Mouse (Mus musculus) heart, embryonic 14.5 days (tissue): ENCODE measurements around the gene Mlycd. TPM values are rescaled to one million over a fixed set of nuclear protein-coding genes. Genes with fewer than 3 reads are reported as not detected.
A peak's percentile ranks its signal among the peaks of the same experiment; 100 is the strongest.

Experiments used
- ATAC-seq: fragments of 200-750 bp; cut with Nextera tagmentation; 2 replicates; pipeline ENCODE4 v1.8.0; 2017; ENCODE audit warnings: low read depth, moderate TSS enrichment; ENCODE audit not compliant: insufficient number of reproducible peaks, insufficient read depth, low FRiP score
- H3K27ac ChIP-seq, 2 experiments: fragments of 200-500 bp in 1 of 2; fragments of 300-500 bp in 1 of 2; sonication (generic) in 1 of 2; replicated peaks in 1 of 2; 2 replicates each; pipeline ENCODE4 v1.5.1; 2012 to 2014; ENCODE audit warnings: low read depth in 2 of 2, low read length in 2 of 2, control low read depth in 1 of 2, mild to moderate bottlenecking in 1 of 2, mixed read lengths in 1 of 2; ENCODE audit not compliant: control insufficient read depth in 1 of 2, insufficient read depth in 1 of 2
- H3K27me3 ChIP-seq: fragments of 300-500 bp; sonication (generic); 2 replicates; pipeline ENCODE4 v1.6.1; 2014; ENCODE audit warnings: mild to moderate bottlenecking, low read length, control low read depth; ENCODE audit not compliant: control insufficient read depth, insufficient read depth
- H3K36me3 ChIP-seq: fragments of 300-500 bp; sonication (generic); 2 replicates; pipeline ENCODE4 v1.6.1; 2014; ENCODE audit warnings: mild to moderate bottlenecking, control low read depth, low read length, mixed read lengths; ENCODE audit not compliant: control insufficient read depth, insufficient read depth
- H3K4me1 ChIP-seq, 2 experiments: fragments of 200-500 bp in 1 of 2; fragments of 300-500 bp in 1 of 2; sonication (generic) in 1 of 2; 2 replicates each; pipeline ENCODE4 v1.6.1; 2012 to 2014; ENCODE audit warnings: low read length in 2 of 2, control low read depth in 1 of 2, mixed read lengths in 1 of 2; ENCODE audit not compliant: control insufficient read depth in 2 of 2, insufficient read depth in 2 of 2
- H3K4me2 ChIP-seq: fragments of 300-500 bp; sonication (generic); 2 replicates; pipeline ENCODE4 v1.6.1; 2014; ENCODE audit warnings: mild to moderate bottlenecking, low read length
- H3K4me3 ChIP-seq, 2 experiments: fragments of 200-500 bp in 1 of 2; fragments of 300-500 bp in 1 of 2; sonication (generic) in 1 of 2; 2 replicates each; pipeline ENCODE4 v1.5.1; 2012 to 2014; ENCODE audit warnings: low read length in 2 of 2, mild to moderate bottlenecking in 2 of 2, control low read depth in 1 of 2, low read depth in 1 of 2, moderate library complexity in 1 of 2; ENCODE audit not compliant: control insufficient read depth in 1 of 2, insufficient read depth in 1 of 2
- H3K9ac ChIP-seq: fragments of 300-500 bp; sonication (generic); 2 replicates; pipeline ENCODE4 v1.6.1; 2014; ENCODE audit warnings: mild to moderate bottlenecking, low read length
- H3K9me3 ChIP-seq: fragments of 300-500 bp; sonication (generic); 2 replicates; pipeline ENCODE4 v1.6.1; 2016; ENCODE audit warnings: low read length, control low read depth; ENCODE audit not compliant: control insufficient read depth
- WGBS: fragments of 180-500 bp; shearing (Covaris S2); extraction: QIAGEN DNeasy Blood & Tissue Kit; methylation state at CpG from one replicate; pipeline ENCODE4 v1.1.7; 2014; 5-methylcytosine and 5-hydroxymethylcytosine counted together
- polyA plus RNA-seq: library from polyadenylated mRNA; unstranded; fragments of >200 nt; fragmentation: Nextera tagmentation; extraction: Ambion mirVana; gene quantifications from 2 replicates; pipeline ENCODE4 v1.2.1, GENCODE M21; 2014

Gene Mlycd
- polyA plus RNA-seq, 1 experiment from 2014 or later = 25.0 TPM

GRCm38 (mm10) chr8:119433582-119434174 is 39.0 kb downstream of the Mlycd start, which contains the start of gene Osgin1:
Gene Osgin1, plus strand, starts transcription at chr8:119434124.
- no peak for ATAC-seq
- no peak within 1 kb of the TSS for H3K4me2 ChIP-seq
- 87% methylated on average over 13 of the region's 13 CpGs for WGBS
- H3K36me3 ChIP-seq = no peaks in the 10 kb centered on the region
- no peak within 1 kb of the TSS for H3K9ac ChIP-seq
- H3K4me3 ChIP-seq = no peak within 1 kb of the TSS
- H3K27ac ChIP-seq = no peak within 1 kb of the TSS
- H3K9me3 ChIP-seq = no peaks in the 10 kb centered on the region
- no peaks in the 10 kb centered on the region for H3K27me3 ChIP-seq
- peaks cover 8 to 10% of the 10 kb centered on the region in 2 experiments for H3K4me1 ChIP-seq

GRCm38 (mm10) chr8:119434569-119434968 is 39.9 kb downstream of the Mlycd start:
- WGBS = 72% methylated on average over 6 of the region's 6 CpGs
- Histone ChIP-seq H3K27ac (no peak overlapping the region), H3K4me3 (no peak overlapping the region), H3K4me1 (peaks cover 8 to 10% of the 10 kb centered on the region in 2 experiments), H3K9ac (no peak overlapping the region), H3K36me3 (no peaks in the 10 kb centered on the region), H3K27me3 (no peaks in the 10 kb centered on the region), H3K4me2 (no peak overlapping the region), H3K9me3 (no peaks in the 10 kb centered on the region)
- no peak for ATAC-seq

- H3K36me3 ChIP-seq = no peaks in the 10 kb centered on the region
- no peaks in the 10 kb centered on the region for H3K9me3 ChIP-seq
- H3K4me1 ChIP-seq = peaks cover 12 to 15% of the 10 kb centered on the region in 2 experiments
- no peak overlapping the region for H3K9ac ChIP-seq
- H3K4me2 ChIP-seq = no peak overlapping the region
- H3K27ac ChIP-seq = no peak overlapping the region
- H3K4me3 ChIP-seq = no peak overlapping the region
- WGBS = 82% methylated on average over 7 of the region's 7 CpGs
- no peak for ATAC-seq
- H3K27me3 ChIP-seq = no peaks in the 10 kb centered on the region
Observed at GRCm38 (mm10) chr8:119435527-119435926, 40.8 kb downstream of the Mlycd start.

- Histone ChIP-seq H3K27ac (no peak overlapping the region), H3K9ac (no peak overlapping the region), H3K27me3 (no peaks in the 10 kb centered on the region), H3K4me1 (peaks cover 17 to 19% of the 10 kb centered on the region in 2 experiments), H3K4me2 (no peak overlapping the region), H3K36me3 (no peaks in the 10 kb centered on the region), H3K4me3 (no peak overlapping the region), H3K9me3 (no peaks in the 10 kb centered on the region)
- WGBS = 84% methylated on average over 10 of the region's 10 CpGs
- no peak for ATAC-seq
Observed at GRCm38 (mm10) chr8:119436331-119436730, 41.7 kb downstream of the Mlycd start.

GRCm38 (mm10) chr8:119436933-119437332 is 42.3 kb downstream of the Mlycd start:
- 8% methylated on average over 9 of the region's 9 CpGs for WGBS
- peak; percentile 51 for ATAC-seq
- Histone ChIP-seq H3K9me3 (no peaks in the 10 kb centered on the region), H3K4me1 (peaks cover 17 to 19% of the 10 kb centered on the region in 2 experiments), H3K4me3 (no peak overlapping the region), H3K9ac (peak overlapping the region; percentile 25; the same call in 1 of the 2 replicates), H3K27ac (no peak overlapping the region), H3K36me3 (no peaks in the 10 kb centered on the region), H3K27me3 (0 out of 2 replicates have a peak, but pooled peaks cover 3% of the 10 kb centered on the region), H3K4me2 (peak overlapping the region; percentile 37)

GRCm38 (mm10) chr8:119437506-119437905 is 42.8 kb downstream of the Mlycd start:
- Histone ChIP-seq H3K27me3 (peaks cover 9% of the 10 kb centered on the region; the same call in 1 of the 2 replicates), H3K9me3 (no peaks in the 10 kb centered on the region), H3K9ac (no peak overlapping the region), H3K4me3 (no peak overlapping the region), H3K27ac (no peak overlapping the region), H3K4me1 (peaks cover 17 to 19% of the 10 kb centered on the region in 2 experiments), H3K36me3 (no peaks in the 10 kb centered on the region), H3K4me2 (peak overlapping the region; percentile 37)
- WGBS = 70% methylated on average over 11 of the region's 11 CpGs
- ATAC-seq = no peak

GRCm38 (mm10) chr8:119438876-119439275 is 44.2 kb downstream of the Mlycd start:
- H3K9ac ChIP-seq = no peak overlapping the region
- 81% methylated on average over 6 of the region's 6 CpGs for WGBS
- H3K27me3 ChIP-seq = peaks cover 12% of the 10 kb centered on the region

GRCm38 (mm10) chr8:119439424-119439823 is 44.7 kb downstream of the Mlycd start:
- Histone ChIP-seq H3K9ac (no peak overlapping the region), H3K27ac (no peak overlapping the region), H3K36me3 (no peaks in the 10 kb centered on the region), H3K4me3 (no peak overlapping the region), H3K27me3 (peaks cover 12% of the 10 kb centered on the region), H3K4me2 (no peak overlapping the region), H3K9me3 (no peaks in the 10 kb centered on the region), H3K4me1 (peaks cover 17 to 19% of the 10 kb centered on the region in 2 experiments)
- 91% methylated on average over 2 of the region's 2 CpGs for WGBS
- ATAC-seq = no peak

More at GRCm38 (mm10) chr8:119438876-119439275, 44.2 kb downstream of the Mlycd start:
- H3K27ac ChIP-seq = no peak overlapping the region
- no peak overlapping the region for H3K4me2 ChIP-seq
- H3K36me3 ChIP-seq = no peaks in the 10 kb centered on the region
- H3K4me1 ChIP-seq = peaks cover 17 to 19% of the 10 kb centered on the region in 2 experiments
- no peak overlapping the region for H3K4me3 ChIP-seq
- no peaks in the 10 kb centered on the region for H3K9me3 ChIP-seq
- ATAC-seq = no peak
